Mouse (Mus musculus): ENCODE data around the gene Kbtbd12.

Gene Kbtbd12

GRCm38 (mm10) chr6:88557548-88557947, 80.2 kb downstream of the Kbtbd12 start:
- no peak for DNase-seq (ENCODE audit: extremely low read depth, insufficient read length, low spot score)

- no peak for DNase-seq (ENCODE audit: extremely low read depth, insufficient read length, low spot score)
Measured at GRCm38 (mm10) chr6:88549916-88550315, 87.8 kb downstream of the Kbtbd12 start.

- no peak for DNase-seq (ENCODE audit: extremely low read depth, insufficient read length, low spot score)
Measured at GRCm38 (mm10) chr6:88549137-88549814, 88.5 kb downstream of the Kbtbd12 start.

- no peak for DNase-seq (ENCODE audit: extremely low read depth, insufficient read length, low spot score)
Measured at GRCm38 (mm10) chr6:88548405-88549049, 89.2 kb downstream of the Kbtbd12 start.

- no peak for DNase-seq (ENCODE audit: extremely low read depth, insufficient read length, low spot score)
Measured at GRCm38 (mm10) chr6:88545397-88545790, 92.4 kb downstream of the Kbtbd12 start.

GRCm38 (mm10) chr6:88544644-88545396, 92.9 kb downstream of the Kbtbd12 start:
- DNase-seq (ENCODE audit: extremely low read depth, insufficient read length, low spot score) = no peak

- no peak for DNase-seq (ENCODE audit: extremely low read depth, insufficient read length, low spot score)
Measured at GRCm38 (mm10) chr6:88544241-88544640, 93.5 kb downstream of the Kbtbd12 start.

- no peak for DNase-seq (ENCODE audit: extremely low read depth, insufficient read length, low spot score)
Measured at GRCm38 (mm10) chr6:88540093-88540755, 97.5 kb downstream of the Kbtbd12 start.

GRCm38 (mm10) chr6:88530306-88530705, 107.4 kb downstream of the Kbtbd12 start:
- no peak for DNase-seq (ENCODE audit: extremely low read depth, insufficient read length, low spot score)

GRCm38 (mm10) chr6:88524056-88524455, 113.7 kb downstream of the Kbtbd12 start:
- no peak for DNase-seq (ENCODE audit: extremely low read depth, insufficient read length, low spot score)

GRCm38 (mm10) chr6:88523451-88523850, 114.3 kb downstream of the Kbtbd12 start:
- DNase-seq (ENCODE audit: extremely low read depth, insufficient read length, low spot score) = no peak

GRCm38 (mm10) chr6:88523043-88523442, 114.7 kb downstream of the Kbtbd12 start:
- DNase-seq (ENCODE audit: extremely low read depth, insufficient read length, low spot score) = no peak

GRCm38 (mm10) chr6:88522606-88523005, 115.1 kb downstream of the Kbtbd12 start:
- DNase-seq (ENCODE audit: extremely low read depth, insufficient read length, low spot score) = no peak

- DNase-seq (ENCODE audit: extremely low read depth, insufficient read length, low spot score) = no peak
Measured at GRCm38 (mm10) chr6:88521821-88522220, 115.9 kb downstream of the Kbtbd12 start.

GRCm38 (mm10) chr6:88518404-88519263, 119.1 kb downstream of the Kbtbd12 start, which contains the start of gene Sec61a1:
Gene Sec61a1, minus strand, starts transcription at chr6:88518905.
- peak; percentile 96 for DNase-seq (ENCODE audit: extremely low read depth, insufficient read length, low spot score)

GRCm38 (mm10) chr6:88517701-88518403, 119.9 kb downstream of the Kbtbd12 start:
- DNase-seq (ENCODE audit: extremely low read depth, insufficient read length, low spot score) = no peak

GRCm38 (mm10) chr6:88516667-88517066, 121.1 kb downstream of the Kbtbd12 start:
- DNase-seq (ENCODE audit: extremely low read depth, insufficient read length, low spot score) = no peak

- DNase-seq (ENCODE audit: extremely low read depth, insufficient read length, low spot score) = no peak
Measured at GRCm38 (mm10) chr6:88515971-88516370, 121.8 kb downstream of the Kbtbd12 start.

- DNase-seq (ENCODE audit: extremely low read depth, insufficient read length, low spot score) = no peak
Measured at GRCm38 (mm10) chr6:88514546-88514945, 123.2 kb downstream of the Kbtbd12 start.

Data from 3134 (cell line).